Mouse (Mus musculus) lung, postnatal 4 days (tissue): ENCODE results near the gene Xdh.

Experiments used
- DNase-seq, 2 experiments: peaks; one replicate each; pipeline ENCODE4 v3.0.0; 2021

The Xdh gene

DNA sequence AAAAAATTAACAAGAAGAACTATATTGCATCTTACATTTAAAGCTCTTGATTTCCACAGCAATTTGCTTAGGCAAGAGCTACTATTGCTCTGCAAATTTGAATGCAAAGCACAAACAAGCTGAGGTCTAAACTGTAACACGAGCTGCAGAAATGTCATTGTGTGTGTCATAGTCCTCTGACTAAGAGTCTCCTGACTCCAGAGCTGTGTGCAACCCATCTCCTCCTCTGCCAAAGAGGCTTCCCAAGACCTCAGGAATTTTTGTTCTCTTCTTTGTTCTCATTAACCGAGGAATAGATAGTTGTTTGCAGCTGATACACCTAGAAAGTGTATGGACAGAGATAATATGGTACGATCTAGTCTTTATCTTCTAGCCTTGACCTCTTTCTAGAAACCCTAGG lies 8.2 kb downstream of the Xdh start:
- DNase-seq, result no peak

DNA sequence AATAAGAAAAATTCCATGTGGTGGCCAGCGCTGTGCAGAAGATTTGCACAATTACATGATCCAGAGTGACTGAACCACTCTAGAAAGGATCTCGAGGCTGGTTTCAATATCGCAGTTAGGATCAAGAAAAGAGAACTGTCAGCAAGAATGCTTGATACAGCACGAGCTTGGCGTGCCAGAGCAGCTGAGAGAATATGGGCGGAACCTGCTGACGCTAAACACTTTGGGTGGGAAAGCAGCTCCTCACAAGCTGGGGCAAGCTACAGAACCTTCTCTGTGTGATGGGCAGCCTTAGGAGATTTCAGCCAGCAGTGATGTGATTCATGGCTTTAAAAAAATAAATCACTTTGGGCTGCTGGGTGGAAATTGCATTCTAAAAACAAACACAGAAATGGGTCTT lies 12.9 kb downstream of the Xdh start:
- DNase-seq, result no peak

DNA sequence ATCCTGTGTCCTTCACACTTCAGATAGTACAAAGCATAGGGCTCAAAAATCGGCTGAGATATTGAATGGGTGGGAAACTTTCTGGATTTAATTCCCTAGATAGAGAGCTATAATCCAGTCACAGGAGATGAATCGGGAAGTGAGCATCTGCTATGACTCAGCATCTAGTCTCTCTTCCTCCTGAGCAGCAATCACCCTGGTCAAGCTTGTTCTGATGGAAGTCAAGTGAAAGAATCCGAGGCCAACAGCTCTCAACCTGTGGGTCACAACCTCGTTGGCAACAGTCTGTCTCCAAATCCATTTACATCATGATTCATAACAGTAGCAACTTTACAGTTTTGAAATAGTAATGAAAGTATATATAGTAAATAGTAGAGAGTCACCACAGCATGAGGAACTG lies 14.8 kb downstream of the Xdh start:
- no peak for DNase-seq

DNA sequence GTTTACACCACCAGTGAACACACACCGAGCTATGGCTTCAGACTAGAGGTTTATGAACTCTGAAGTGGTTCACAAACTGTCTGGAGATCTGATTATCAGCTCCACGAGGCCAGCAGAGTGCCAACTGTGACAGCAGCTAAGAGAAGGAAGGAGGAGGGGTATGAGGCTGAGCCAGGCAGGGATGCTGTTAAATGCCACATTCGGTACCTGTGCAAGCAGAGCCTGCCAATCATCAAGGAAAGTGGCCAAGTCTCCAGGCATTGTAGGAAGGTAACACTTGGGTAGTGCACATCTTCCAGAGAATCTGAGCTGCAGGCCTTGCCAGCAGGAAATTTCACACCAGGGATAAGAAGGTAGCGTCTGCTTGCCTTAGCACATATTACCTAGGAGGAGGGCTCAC lies 15.7 kb downstream of the Xdh start:
- no peak for DNase-seq

DNA sequence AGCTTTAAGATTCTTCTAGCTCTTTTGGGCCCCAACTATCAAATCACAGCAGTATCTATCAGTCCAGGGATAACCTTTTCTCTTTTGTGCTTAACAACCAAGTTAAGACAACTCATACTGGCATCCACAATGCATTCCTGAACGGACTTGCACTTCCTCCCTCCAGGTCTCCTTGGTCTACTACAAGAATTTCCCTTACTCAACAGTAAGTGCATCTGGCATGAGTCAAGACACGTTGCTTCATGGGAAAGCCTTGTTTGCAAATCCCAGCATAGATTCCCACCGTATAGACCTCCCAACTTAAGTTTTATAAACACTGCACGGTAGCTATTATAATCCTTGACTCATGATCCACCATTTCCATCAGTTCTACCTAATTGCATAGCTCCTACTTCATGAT lies 16.4 kb downstream of the Xdh start:
- DNase-seq, result no peak

DNA sequence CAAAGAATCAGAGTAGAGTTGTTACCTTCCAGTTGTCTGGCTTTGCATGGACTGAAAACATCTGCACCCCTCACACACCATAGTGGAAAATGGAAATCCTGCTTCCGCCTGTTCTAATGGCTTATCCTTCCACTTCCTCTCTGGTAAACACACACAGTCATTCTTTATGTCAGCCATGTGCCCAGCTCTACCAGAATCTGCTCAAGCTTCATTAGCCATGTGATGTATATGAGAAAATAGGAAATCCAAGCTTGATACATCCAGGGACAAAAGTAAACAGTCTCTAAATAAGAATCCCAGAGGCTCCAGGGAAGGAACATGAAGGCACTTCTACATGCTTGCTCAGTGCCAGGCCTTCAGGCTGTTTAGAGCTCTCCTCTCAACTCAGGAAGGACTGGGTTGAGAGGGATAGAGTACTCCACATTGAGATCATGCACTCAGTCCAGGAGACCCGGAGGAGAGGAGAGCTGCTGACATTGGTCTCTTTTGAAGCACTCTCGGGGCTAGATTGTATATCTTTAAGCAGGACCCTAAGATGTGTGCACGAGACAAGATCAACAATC lies 17.4 kb downstream of the Xdh start:
- DNase-seq, result no peak

DNA sequence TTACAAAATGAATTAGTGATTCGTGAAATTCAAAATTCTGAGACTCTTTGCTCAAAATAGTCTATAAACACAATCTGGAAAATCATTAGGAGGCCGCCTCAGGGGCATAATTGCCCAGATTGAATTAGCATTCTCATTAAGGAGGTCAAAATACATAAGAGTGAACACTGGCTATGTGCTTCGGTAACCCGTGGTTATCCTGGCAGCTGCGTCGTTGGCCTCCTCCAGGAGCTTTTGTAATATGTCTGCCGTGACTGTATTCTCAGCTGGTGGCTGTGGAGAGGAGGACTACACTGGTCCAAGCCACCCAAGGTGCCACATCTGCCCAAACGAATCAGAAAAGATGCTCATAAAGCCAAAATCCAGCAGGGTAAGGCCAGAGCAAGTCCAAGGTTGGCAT lies 30.5 kb downstream of the Xdh start:
- DNase-seq, result no peak

DNA sequence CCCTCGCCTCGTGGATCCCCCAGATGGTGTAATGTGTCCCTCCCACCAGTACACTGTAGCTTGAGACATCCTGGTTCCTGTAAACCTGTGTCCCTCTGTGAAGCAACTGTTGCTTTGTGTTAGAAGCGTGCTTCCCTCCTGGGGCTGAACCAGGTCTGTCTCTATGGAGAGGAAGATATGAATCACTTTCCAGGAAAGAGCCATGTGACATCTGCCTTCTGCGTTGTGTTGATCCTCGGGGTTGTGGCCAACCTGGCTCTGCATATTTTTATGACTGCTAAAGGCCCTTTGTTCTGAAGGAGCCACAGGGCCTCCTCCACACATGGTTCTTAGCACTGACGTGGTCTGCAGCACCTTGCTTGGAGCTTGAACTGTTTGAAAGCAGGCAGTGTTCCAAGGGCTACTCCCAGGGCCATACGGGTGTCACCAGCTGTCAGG lies 31.0 kb downstream of the Xdh start:
- no peak for DNase-seq

DNA sequence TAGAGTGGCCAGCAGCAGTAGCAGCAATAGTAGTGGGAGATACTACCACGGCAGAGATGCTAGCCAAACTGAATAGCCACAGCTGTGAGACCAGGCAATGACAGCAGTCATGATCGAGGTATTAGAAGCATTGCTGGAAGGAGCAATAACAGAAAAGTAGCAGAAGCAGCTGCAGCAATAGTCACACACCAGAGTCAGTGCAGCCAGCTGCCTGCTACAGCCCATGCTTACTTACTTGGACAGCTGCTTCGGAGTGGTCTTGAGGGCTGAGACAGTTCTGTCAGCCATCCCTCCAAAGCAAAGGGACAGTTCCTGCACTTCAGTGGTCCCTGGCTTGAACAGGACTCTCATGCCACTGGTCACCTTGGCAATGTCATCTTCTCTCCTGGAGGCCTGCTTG lies 31.9 kb downstream of the Xdh start:
- no peak for DNase-seq

DNA sequence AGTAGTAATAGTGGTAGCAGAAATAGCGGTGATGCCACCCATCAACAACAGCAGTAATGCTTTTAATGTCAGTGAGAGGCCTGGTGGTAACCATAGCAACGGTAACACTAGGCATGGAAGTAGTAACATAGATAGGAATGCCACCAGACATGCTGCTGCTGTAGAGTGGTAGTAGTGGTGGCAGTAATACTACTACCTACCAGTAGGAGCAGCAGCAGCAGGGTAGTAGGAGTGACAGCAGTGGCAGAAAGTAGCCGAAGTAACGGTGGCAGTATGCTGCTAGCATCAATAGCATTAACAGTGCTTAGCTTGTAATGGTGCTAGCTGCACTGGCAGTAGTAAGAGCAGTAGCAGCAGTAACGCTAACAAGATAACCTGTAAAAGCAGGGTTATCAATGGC lies 32.3 kb downstream of the Xdh start:
- no peak for DNase-seq

DNA sequence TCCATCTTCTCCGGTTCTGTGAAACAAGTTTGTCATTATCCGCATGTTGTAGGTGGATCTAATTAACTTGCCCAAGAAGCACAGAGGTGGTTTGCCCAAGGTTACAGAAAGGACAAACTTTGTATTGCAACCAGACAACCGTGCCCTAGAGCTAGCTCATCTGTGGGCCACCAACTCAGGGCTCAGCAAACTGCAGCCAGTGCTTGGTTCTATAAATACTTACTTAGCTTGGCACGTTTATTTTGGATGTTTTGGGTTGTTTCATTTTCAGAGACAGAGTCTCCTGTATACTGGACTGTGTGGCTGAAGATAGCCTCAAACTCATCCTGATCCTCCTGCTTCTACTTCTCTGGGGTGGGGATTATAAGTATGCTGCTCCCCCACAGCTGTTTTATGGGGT lies 35.3 kb downstream of the Xdh start:
- no peak for DNase-seq

DNA sequence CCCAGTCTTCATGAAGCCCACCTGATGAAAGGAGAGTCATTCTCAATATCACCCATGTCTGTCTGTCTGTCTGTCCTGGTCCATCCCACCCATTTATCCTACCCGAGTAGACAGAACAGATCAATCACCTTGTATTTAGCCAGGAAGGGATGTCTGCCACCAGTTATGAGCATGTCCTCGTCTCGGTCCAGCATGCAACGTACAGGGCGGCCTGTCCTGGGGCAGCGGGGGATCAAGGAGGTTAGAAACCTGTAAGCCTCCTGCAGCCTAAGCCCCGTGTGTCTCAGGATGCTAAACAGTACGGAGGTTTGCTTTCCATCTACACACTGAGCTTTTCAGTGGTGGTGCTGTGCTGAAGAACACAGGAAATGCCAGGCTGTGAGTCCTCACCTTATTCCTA lies 43.9 kb downstream of the Xdh start:
- DNase-seq, result no peak

DNA sequence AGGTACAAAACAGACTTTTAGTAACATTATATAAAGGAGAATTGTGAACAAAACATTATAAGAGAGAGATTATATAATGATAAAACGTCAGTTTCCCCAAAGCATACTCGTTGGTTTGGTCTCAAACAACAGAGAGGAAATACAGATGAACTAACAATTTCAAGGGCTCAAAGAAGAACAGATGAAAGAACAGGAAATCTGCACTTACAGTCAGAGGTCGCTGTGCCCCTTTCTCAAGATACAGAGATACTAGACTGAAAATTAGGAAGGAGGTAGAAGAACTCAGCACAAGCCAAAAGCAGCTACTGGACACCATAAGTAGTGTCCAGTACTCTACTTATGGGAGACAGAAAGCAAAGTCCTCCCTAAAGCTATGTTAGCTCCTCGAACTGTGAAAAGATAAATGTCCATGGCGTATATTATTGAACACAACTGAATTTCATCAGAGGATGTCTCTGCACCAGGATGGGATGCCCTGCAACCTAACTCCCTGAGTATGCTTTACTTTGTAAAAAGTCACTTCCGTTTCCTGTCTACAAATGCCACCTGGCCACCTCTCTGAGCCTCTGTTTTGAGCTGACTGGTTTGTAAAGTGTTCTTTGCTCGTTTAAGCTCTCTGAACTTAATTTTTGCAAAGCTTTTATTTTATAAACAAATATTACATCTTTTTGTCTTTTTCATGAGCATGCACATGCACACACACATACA lies 44.8 kb downstream of the Xdh start:
- no peak for DNase-seq

DNA sequence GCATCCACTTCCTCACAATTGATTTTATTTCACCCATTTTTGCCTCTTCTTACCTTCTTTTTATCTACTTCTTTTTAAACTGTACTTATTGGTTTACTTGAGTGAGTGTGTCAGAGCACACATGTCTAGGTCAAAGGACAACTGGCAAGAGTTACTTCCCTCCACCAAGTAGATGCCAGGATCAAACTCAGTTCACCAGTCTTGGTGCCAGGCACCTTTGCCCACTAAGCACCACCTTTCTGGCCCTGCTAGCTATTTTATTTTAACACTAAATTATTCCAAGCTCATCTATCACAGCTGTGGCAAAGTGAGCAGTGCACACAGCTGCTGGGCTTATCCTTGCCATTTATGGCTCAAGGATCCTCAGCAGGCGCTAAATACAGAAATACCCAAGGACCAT lies 46.9 kb downstream of the Xdh start:
- DNase-seq, result no peak

DNA sequence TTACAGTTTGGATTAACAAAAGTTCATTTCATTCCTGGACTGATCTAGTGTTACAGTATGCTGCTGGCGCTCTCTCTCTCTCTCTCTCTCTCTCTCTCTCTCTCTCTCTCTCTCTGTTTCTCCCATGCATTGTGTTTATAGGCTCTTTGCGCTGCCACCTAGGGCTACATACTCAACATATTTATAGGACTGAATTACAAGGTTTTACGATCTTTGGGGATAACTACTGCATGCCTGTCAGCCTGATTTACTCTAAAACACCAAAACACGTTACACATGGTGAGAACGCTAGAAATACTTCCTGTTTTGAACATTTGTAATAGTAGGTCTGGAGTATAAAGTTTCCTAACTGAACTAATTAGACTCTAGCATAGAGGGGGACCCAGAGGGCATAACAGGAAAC lies 47.8 kb downstream of the Xdh start:
- no peak for DNase-seq

DNA sequence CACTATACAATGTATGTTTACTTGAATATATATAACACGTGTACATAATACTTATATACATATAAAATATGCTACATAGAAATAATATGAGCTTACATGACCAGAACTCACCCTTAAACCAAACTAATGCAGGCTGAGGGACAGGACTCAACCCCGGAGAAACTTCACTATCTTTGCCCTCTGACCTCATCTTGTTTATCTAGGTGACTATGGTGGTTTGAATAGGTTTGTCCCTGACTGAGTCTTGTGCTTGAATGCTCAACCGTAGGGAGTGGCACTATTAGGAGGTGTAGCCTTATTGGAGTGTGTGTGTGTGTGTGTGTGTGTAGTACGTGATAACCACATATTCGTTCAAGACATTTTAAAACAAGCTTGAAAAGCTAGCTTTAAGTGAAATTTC lies 55.6 kb downstream of the Xdh start:
- DNase-seq, result no peak

DNA sequence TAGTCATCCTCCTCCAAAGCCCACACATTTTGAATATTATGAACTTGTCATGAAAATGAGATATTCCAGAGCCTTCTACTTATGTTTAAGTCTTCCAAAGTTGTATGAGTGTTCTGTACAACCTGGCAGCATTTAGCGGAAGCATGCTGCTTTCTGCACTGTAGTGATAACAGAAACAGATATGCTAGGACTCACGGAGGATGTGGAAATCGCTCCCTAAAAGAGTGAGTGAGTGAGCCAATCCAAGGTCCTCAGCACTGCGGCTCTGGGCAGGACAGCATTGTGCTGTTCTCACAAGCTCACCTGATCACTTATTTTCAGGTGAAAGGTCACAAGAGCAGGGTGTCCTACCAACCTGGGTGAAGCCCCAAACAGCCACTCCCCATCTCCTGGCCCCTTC lies 56.2 kb downstream of the Xdh start:
- no peak for DNase-seq

DNA sequence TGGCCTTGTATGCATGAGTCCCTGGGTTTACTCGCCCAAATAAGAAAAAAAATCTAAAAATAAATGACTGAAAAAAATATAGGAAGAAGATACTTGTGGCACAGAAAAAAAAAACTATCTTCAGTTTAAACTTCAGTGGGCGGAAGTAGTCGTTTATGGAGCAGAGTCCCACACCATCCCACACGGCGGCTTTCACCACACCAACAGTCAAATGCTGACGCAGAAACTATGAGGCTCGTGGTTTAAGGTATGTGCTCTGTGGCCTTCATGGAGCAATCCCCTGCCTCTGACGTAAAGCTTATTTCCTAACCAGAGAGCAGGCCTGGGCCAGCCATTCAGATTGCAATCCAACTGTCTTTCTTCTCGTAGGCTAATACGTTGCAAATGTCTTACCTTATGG lies 56.8 kb downstream of the Xdh start:
- no peak for DNase-seq

DNA sequence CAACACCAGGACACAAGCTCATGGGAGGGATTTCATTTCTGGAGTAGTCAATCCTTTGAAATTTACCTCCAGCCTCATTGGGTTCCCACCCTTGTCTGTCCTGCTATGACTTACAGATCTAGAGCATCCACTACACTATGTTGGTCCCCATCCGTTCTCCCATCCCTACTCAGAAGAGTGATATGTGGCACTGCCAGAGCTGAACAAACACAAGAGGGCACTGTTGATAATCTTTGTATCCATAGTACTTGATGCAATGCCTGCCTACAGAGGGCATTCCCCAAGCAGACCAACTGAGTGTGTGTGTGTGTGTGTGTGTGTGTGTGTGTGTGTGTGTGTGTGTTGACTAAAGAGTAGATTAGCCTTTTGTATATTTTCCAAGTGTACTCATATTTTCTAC lies 58.4 kb downstream of the Xdh start:
- peak in 1 of 2 experiments; percentile 14 for DNase-seq

DNA sequence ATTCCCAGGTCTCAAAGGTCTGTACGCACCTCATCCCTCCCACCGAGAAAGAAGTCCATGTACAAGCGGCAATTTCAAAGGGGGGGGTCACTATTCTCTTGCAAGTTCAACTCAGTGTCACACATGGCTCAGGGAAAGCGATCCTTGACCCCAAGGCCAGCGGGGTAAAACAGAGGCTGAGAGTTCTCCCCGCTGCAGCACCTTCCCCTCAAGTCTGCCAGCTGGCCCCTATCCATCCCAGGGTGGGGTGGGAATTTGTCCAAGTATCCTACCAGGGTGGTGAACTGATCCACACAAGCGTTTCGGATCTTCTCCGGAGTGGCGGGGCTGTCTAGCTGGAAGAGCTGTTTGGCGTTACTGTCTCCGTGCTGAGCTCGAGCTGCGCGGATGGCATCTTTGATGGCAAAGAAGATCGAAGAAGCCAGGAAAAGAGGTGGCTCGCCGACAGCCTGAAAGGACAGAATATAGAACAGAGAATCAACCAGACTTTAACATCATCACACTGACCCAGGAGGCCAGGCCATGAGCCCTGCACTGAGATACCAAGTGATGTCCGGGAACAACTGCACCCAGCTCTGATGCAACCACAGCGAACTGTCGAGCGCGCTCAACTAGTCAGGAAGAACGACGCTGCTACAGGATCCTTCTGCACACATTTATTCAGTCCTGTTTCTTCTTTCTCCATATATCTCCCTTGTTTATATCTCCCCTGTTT lies 63.8 kb downstream of the Xdh start:
- no peak for DNase-seq

DNA sequence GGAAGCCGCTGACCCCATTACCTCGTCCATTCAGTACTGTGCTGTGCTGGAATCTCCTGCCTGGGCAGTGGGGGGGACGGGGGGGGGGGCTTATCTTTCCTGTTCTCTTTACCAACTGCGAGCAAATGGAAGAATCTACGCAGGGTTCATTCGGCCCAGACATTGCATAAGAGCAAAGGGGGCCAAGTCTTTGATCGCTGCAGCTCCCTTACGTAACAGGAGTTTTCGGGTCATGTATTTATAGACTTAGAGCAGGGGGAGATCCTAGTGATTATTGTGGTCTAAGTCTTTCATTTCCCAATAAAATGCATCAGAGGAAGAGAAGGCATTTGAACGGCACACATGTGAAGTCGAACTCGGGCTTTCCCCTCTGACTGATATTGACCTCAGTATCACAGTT lies 66.7 kb downstream of the Xdh start:
- no peak for DNase-seq

DNA sequence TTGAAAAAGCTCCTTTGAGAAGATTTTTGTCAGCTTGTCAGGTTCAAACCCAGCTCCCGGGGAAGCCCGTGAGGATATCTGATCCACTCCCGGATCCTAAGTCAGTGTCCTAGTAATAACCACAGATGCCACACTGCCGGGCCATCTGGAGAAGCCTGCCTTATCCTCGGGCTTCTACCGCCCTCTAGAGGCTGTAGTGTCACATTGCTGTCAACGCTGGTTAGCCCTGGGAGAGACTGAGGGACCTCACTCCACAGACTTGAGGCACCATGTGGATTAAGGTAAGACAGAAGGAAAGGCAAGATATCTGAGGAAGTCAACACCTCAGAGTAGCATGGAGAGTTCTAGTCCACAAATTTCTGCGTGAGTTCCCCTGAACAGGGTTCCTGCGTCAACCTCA lies 67.8 kb downstream of the Xdh start:
- peak; percentile 71 to 80 for DNase-seq

DNA sequence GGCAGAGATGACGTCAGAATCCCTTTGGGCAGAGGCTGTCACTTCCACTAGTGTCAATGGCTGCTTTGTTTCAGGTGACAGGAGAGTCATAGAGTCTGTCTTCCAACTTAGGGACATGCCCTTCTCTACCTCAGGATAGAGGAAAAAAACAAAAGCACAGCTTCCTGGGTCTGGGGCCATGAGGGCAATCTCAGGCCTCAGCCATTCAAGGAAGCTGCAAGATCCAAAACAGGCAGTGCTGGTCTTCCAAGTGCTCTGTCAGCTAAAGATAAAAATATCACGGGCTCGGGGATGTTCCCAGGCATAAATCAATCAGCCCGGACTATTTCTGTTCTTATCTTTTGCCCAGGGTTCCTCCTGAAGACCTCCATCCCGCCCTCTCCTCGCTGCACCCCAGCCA lies 68.7 kb downstream of the Xdh start:
- DNase-seq, result no peak

DNA sequence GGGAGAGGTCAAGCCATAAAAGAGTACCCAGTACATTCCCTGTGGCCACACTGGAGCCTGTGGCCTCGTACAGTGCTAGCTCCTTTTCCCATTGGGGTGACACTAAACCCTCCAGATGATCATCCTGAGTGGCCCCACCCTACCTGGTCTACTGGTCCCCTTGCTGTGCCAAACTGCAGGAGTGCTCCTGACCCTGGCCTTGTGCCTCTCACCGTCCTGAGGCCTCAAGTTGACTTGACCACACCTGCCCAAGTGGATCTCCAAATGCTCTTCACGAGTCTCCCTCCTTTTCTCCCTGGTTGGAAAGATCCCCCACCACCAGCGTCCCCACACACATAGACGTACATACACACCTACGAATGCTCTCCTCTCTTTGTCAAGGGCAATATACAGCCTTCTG lies 69.7 kb downstream of the Xdh start:
- no peak for DNase-seq
